Mouse (Mus musculus) hindbrain, embryonic 15.5 days (tissue): Measurements from ENCODE around the gene Kcnk4. TPM values are rescaled to one million over a fixed set of nuclear protein-coding genes. Genes with fewer than 3 reads are reported as not detected.

Experiments
- ATAC-seq: fragments of 200-750 bp; cut with Nextera tagmentation; 2 replicates; pipeline ENCODE4 v1.8.0; 2017; ENCODE audit warnings: low read depth, moderate number of reproducible peaks, moderate TSS enrichment; ENCODE audit not compliant: low FRiP score
- H3K27ac ChIP-seq: fragments of 300-500 bp; sonication (generic); replicated peaks from 2 replicates; pipeline ENCODE4 v1.5.1; 2015; ENCODE audit warnings: mild to moderate bottlenecking, inconsistent platforms
- H3K27me3 ChIP-seq: fragments of 300-500 bp; sonication (generic); 2 replicates; pipeline ENCODE4 v1.6.1; 2015; ENCODE audit warnings: control low read depth, inconsistent platforms
- H3K36me3 ChIP-seq: fragments of 300-500 bp; sonication (generic); 2 replicates; pipeline ENCODE4 v1.6.1; 2015; ENCODE audit warnings: control low read depth, inconsistent platforms
- H3K4me1 ChIP-seq: fragments of 300-500 bp; sonication (generic); replicated peaks from 2 replicates; pipeline ENCODE4 v1.6.1; 2015; ENCODE audit warnings: control low read depth, inconsistent platforms
- H3K4me2 ChIP-seq: fragments of 300-500 bp; sonication (generic); 2 replicates; pipeline ENCODE4 v1.6.1; 2015; ENCODE audit warnings: moderate library complexity, mild to moderate bottlenecking, inconsistent platforms
- H3K4me3 ChIP-seq: fragments of 300-500 bp; sonication (generic); 2 replicates; pipeline ENCODE4 v1.5.1; 2015; ENCODE audit warnings: mild to moderate bottlenecking, inconsistent platforms
- H3K9ac ChIP-seq: fragments of 300-500 bp; sonication (generic); 2 replicates; pipeline ENCODE4 v1.6.1; 2015; ENCODE audit warnings: inconsistent platforms
- H3K9me3 ChIP-seq: fragments of 300-500 bp; sonication (generic); 2 replicates; pipeline ENCODE4 v1.6.1; 2016; ENCODE audit warnings: control low read depth, inconsistent platforms
- WGBS: fragments of 180-500 bp; shearing (Covaris S2); methylation state at CpG from one replicate; pipeline ENCODE4 v1.1.7; 2015; 5-methylcytosine and 5-hydroxymethylcytosine counted together
- polyA plus RNA-seq: library from polyadenylated mRNA; unstranded; fragments of >200 nt; fragmentation: Nextera tagmentation; extraction: Ambion mirVana; gene quantifications from 2 replicates; pipeline ENCODE4 v1.2.1, GENCODE M21; 2015

Gene Kcnk4
- polyA plus RNA-seq, 1 experiment from 2014 or later = 9.0 TPM

DNA sequence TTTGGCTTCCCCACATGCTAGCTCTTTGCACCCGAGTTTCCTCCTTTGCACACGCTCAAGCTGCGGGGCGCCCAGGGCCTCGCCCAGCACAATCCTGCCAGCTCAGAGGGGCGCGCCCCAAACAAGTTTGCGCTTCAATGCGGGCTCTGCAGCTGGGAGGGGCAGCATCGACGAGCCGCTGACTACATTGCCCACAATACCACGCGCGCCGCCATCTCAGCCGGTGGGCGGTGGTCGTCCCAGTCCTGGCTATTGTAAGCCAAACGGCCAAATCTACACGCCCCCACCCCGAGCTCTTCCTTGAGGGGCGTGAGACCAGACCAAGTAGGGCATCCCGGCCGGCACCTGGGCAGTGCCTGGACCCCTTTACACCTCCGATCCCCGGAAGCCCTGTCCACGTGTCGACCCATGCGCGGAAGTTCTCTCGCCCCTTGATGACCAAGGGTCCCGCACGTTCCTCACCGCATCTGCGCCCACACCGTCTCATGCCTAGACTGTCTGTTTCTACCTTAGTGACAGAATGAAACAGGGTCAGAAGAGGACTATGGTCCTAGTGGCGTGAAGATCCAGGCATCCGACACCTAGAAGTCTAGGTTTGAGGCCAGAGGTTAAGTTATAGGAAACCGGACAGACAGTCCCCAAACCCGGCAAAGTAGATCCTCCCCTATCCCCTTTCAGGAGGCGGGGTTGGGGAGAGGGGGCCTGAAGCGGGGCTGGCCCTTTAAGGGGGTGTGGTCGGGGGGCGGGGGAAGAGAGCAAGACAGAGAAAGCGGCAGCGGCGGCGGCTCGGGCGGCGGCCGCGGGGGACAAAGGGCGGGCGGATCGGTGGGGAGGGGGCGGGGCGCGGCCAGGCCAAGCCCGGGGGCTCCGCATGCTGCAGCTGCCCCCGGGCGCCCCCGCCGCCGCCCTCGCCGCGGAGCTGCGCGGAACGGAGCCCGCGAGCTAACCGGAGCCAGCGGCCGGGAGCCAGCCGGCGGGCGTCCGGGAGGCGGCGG, 40.2 kb upstream of the Kcnk4 start, which contains the start of gene Ppp1r14b:
TSS of gene Ppp1r14b (plus strand) at position 758 of the 995 bp plus-strand sequence.
- Histone ChIP-seq H3K36me3 (no peaks in the 10 kb centered on the region), H3K4me1 (peaks cover 55% of the 10 kb centered on the region), H3K4me2 (peak within 1 kb of the TSS; percentile 87), H3K4me3 (peak within 1 kb of the TSS; percentile 69), H3K9ac (peak within 1 kb of the TSS; percentile 58), H3K27me3 (peaks cover 7% of the 10 kb centered on the region; the same call in 1 of the 2 replicates), H3K9me3 (no peaks in the 10 kb centered on the region), H3K27ac (peak within 1 kb of the TSS; percentile 91)
- ATAC-seq = peak; percentile 67
- under 1% methylated on average over 72 of the region's 84 CpGs for WGBS

DNA sequence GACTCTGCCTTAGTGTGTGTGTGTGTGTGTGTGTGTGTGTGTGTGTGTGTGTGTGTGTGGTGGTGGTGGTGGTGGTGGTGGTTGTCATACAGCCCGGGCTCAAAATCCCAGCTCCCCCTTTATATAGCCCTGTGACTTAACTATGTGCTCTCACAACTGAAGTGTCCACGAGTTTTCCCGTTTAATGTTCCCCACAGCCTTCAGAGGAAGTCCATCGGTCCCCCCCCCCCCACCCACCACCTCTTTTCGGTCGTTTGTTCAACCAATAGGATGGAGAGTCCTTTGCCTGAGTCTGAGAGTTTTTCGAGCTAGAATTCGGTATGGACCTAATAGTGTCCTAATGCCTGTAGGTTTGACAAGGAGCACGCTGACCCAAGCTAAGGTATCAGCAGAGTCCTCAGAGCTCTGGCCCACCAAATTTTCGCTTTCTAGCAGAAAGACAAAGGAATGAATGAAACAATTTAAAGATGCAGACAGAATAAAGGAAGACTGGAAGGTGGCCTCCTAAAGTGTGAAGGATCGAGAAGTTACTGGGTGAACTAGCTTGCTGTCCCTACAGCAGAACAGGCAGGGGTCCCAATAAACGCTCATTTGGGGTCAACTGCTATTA, 39.4 kb upstream of the Kcnk4 start:
- ATAC-seq = no peak
- Histone ChIP-seq H3K36me3 (no peaks in the 10 kb centered on the region), H3K9me3 (no peaks in the 10 kb centered on the region), H3K9ac (peak overlapping the region; percentile 58), H3K4me2 (peak overlapping the region; percentile 87), H3K27ac (peak overlapping the region; percentile 91), H3K4me1 (peaks cover 49% of the 10 kb centered on the region), H3K27me3 (peaks cover 11% of the 10 kb centered on the region; the same call in 1 of the 2 replicates), H3K4me3 (peak overlapping the region; percentile 69)
- WGBS = 40% methylated on average over 12 of the region's 12 CpGs

DNA sequence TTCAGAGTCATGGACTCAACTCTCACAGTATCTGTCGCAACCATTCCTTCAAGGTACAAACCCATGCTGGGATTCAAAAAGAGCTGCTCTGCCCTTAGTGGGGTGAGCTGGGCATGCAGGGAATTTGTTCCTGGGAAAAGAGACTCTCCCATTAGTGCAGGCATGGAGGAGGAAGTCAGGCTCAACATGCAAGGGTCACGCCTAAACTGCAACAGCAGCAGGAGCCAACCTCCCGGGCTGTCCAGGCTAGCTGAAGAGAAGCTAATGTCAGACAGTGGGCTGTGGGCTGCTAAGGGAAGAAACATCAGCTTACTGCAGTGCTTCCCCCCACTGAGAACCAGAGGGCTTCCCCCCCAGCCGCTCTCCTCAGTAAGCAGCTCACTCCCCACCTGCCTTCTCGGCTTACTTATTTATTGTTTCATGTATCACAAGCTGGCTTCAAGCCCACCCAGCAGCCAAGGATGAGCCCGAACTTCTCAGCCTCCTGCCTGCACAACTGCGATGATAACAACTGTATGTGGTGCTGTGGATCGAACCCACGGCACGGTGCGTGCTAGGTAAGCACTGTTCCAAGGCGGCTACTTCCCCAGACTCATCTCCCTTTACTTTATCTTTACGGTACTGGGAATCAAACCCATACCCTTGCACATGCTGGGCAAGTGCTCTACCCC, 38.1 kb upstream of the Kcnk4 start:
- WGBS = 84% methylated on average over 13 of the region's 13 CpGs
- peaks cover 36% of the 10 kb centered on the region for H3K4me1 ChIP-seq
- H3K36me3 ChIP-seq = no peaks in the 10 kb centered on the region
- no peak for ATAC-seq
- H3K27ac ChIP-seq = no peak overlapping the region
- no peak overlapping the region for H3K4me2 ChIP-seq
- peaks cover 16% of the 10 kb centered on the region for H3K27me3 ChIP-seq
- H3K9ac ChIP-seq = no peak overlapping the region
- no peak overlapping the region for H3K4me3 ChIP-seq
- H3K9me3 ChIP-seq = no peaks in the 10 kb centered on the region

DNA sequence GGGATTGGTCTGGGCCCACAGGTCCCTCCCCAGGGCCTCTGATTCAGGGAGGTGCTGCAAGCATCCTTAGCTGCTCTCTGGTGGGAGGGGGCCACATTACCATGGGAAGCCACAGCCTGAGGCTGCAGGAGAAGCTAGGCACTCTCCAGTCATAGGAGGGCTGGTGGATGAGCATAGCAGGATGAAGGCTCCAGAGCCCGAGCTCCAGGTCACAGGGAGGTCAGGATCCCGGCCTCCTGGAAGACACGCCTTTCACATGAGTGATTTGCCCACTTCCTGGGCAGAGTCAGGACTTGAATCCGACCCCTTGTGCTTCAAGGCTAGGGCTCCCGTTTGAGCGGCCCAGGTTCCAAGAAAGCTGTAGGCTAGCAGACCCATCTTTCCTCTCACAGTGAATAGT, 37.3 kb upstream of the Kcnk4 start:
- no peak for ATAC-seq
- Histone ChIP-seq H3K4me3 (no peak overlapping the region), H3K9me3 (no peaks in the 10 kb centered on the region), H3K27me3 (peaks cover 16% of the 10 kb centered on the region), H3K36me3 (no peaks in the 10 kb centered on the region), H3K9ac (no peak overlapping the region), H3K4me2 (no peak overlapping the region), H3K27ac (no peak overlapping the region), H3K4me1 (peaks cover 28% of the 10 kb centered on the region)
- 35% methylated on average over 6 of the region's 6 CpGs for WGBS

DNA sequence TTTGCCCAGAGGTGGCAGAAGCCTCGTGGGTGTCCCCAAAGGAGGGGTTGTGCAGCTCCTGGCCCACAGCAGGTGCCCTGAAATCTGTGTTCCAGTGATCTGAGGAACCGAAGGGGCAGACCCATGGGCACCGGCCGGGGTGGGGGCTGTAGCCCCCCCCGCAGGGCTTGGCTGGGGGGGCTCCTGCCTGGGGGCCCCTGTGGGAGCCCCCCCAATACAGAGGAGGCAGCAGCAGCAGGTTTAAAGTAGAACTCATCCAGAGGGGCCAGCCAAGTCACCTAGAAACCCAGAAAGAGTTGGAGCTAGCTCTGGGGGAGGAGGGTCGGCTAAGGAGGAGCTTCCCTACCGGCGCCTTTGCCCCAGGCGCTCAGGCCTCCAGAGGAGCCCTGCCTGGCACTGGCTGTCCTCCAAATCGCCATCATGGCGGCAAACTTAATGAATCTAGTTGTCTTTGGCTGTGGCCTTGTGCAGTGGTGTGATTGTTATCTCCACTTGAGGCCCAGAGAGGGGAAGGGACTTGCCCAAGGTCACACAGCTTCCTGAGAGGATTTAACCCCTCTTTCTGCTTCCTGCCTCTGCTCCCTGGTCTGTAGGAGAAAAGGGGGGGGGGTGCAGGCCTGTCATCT, 36.3 kb upstream of the Kcnk4 start:
- no peak overlapping the region for H3K27ac ChIP-seq
- no peaks in the 10 kb centered on the region for H3K36me3 ChIP-seq
- peaks cover 19% of the 10 kb centered on the region for H3K4me1 ChIP-seq
- no peak for ATAC-seq
- H3K4me3 ChIP-seq = 0 out of 2 replicates have a peak overlapping the region, but pooled peaks have one; percentile 38
- H3K4me2 ChIP-seq = peak overlapping the region; percentile 55; the same call in 1 of the 2 replicates
- H3K27me3 ChIP-seq = peaks cover 16% of the 10 kb centered on the region
- WGBS = 22% methylated on average over 11 of the region's 11 CpGs
- H3K9ac ChIP-seq = no peak overlapping the region
- no peaks in the 10 kb centered on the region for H3K9me3 ChIP-seq

DNA sequence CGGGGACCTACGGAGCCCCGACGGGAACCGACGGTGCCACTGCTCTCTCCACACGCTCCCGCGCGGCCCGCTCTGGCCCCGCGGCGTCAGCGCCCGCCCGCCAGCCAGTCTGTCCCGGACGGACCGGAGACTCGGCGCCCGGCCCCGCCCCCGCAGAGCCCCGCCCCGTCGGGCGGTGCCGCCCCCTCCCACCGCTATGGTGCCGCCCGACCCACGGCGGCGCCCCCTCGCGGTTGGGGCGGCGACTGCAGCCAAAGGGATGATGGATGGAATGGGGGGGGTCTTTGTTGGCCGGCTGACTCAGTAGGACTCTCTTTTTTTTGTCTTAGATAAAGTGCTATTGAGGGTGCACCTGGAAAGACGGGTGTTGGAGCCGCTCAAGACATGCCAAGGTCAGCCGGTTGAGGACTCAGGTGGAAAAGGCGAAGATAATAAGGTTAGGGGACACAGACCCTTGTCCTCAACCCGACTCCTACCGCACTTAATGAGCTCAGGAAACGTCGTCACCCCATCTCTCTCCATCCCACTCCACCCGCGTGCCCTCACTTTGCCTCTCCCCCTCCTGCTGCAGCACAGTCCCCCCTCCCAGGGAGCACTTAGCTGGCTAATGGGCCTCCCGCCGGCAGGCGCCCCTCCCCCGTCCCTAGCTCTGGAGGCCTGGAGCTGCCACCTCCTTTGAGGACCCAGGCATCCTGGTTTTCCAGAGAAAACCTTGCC, 35.5 kb upstream of the Kcnk4 start:
- no peak for ATAC-seq
- H3K9ac ChIP-seq = 0 out of 2 replicates have a peak overlapping the region, but pooled peaks have one; percentile 24
- H3K4me2 ChIP-seq = peak overlapping the region; percentile 55

DNA sequence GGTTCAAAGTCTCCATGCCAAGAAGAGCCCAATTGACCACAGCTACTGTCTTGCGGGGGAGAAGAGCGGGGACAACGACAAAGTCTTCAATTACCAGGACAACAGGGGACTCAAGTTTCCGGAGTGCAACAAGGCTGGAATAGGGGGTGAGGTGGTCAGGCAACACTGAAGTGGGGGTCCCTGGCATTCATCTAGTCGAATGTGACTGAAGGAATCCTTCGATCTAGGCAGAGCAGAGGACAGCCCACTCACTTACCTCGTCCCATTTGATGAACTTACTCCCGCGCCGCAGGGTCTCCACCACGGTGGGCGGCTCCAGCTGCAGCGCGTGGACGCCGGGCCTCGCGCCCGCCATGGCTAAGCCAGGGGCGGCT, 35.0 kb upstream of the Kcnk4 start:
- Histone ChIP-seq H3K9ac (0 out of 2 replicates have a peak overlapping the region, but pooled peaks have one; percentile 24), H3K4me2 (peak overlapping the region; percentile 55), H3K4me1 (peaks cover 19% of the 10 kb centered on the region), H3K27me3 (peaks cover 16% of the 10 kb centered on the region), H3K27ac (no peak overlapping the region), H3K9me3 (no peaks in the 10 kb centered on the region), H3K4me3 (peak overlapping the region; percentile 38), H3K36me3 (no peaks in the 10 kb centered on the region)
- 1% methylated on average over 11 of the region's 20 CpGs for WGBS
- no peak for ATAC-seq

More for the DNA sequence above, 35.5 kb upstream of the Kcnk4 start:
- Histone ChIP-seq H3K27me3 (peaks cover 16% of the 10 kb centered on the region), H3K4me3 (peak overlapping the region; percentile 38), H3K36me3 (no peaks in the 10 kb centered on the region), H3K9me3 (no peaks in the 10 kb centered on the region), H3K4me1 (peaks cover 19% of the 10 kb centered on the region), H3K27ac (no peak overlapping the region)
- WGBS = 1% methylated on average over 41 of the region's 55 CpGs

DNA sequence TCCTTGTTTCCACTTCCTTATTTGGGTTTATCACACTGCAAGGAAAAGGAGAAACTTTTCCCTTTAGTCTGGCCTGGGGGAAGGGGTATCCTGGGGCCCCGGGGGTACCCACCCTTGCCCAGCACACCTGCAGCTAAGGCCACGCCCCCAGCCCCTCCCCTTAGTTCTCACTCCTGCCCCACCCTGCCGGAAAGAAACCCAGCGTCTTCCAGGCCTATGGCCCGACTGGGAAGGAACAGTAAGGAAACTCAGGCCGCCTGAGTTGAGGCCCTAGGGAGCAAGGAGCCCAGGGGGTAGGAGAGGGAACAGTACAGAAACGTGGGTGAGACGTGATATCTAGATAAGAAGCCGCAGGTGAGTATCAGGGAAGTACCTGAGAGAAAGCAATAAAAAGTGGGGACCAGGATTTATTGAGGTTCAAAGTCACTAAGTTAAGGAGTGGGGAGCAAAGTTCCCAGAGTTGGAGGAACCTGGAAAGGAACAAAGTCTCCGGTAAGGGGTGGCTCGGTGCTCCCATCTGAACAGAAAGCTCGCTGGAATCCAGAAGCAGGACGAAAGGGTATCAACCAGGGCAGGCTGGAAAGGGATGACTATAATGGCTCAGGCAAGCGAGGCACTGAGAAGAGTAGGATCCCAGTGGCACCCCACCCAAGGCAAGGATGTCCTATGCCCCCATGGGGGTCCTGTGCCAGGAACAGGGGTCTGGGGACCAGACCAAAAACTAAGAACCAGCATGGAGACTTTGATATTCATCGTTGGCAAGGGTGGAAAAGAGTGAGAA, 34.4 kb upstream of the Kcnk4 start:
- ATAC-seq = no peak
- Histone ChIP-seq H3K4me3 (peak overlapping the region; percentile 38), H3K4me2 (peak overlapping the region; percentile 55), H3K9ac (no peak overlapping the region), H3K27me3 (peaks cover 16% of the 10 kb centered on the region), H3K27ac (no peak overlapping the region), H3K4me1 (peaks cover 14% of the 10 kb centered on the region), H3K36me3 (no peaks in the 10 kb centered on the region), H3K9me3 (no peaks in the 10 kb centered on the region)
- WGBS = 17% methylated on average over 15 of the region's 15 CpGs

DNA sequence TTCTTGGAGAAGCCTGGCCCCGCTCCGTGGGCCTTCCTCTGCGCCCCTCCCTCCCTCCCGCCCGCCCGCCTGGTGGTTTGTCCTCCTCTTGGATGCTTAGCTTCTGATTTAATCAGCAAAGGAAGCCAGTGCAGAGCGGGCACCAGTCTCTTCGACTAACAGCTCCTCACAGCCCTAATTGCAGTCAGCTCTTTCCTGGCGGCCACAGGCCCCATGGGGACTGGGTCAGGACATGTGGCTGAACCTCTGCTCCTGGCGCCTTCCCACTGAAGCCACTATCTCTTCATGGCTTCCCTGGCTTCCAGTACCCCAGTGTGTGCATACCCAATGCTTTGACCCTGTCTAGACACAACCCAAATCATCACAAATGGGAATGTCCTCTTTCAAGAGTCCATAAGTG, 22.1 kb upstream of the Kcnk4 start:
- Histone ChIP-seq H3K9me3 (no peaks in the 10 kb centered on the region), H3K9ac (no peak overlapping the region), H3K27ac (no peak overlapping the region), H3K36me3 (no peaks in the 10 kb centered on the region), H3K27me3 (no peaks in the 10 kb centered on the region), H3K4me1 (peaks cover 14% of the 10 kb centered on the region), H3K4me3 (no peak overlapping the region), H3K4me2 (no peak overlapping the region)
- WGBS = 73% methylated on average over 10 of the region's 10 CpGs
- no peak for ATAC-seq

DNA sequence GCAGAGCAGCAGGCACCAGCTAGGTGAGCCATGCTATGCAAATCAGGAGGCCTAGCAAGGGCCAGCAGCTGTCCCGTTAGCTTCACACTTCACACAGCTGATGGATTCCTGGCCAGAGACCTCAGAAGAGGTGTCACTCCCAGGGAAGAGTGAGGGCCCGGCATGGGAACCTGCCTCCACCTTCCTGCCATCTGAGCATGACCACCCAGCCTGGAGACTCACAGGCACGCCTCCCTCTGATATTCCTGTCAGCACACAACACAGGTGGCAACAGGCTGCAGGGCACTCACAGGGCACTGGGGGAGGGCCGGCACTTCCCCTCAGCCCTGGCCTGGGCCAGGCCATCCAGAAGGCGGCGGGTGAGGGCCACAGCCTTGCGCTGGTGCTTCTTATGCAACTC, 21.1 kb upstream of the Kcnk4 start:
- Histone ChIP-seq H3K27me3 (no peaks in the 10 kb centered on the region), H3K36me3 (no peaks in the 10 kb centered on the region), H3K9me3 (no peaks in the 10 kb centered on the region), H3K4me2 (no peak overlapping the region), H3K4me1 (peaks cover 15% of the 10 kb centered on the region), H3K9ac (no peak overlapping the region), H3K4me3 (no peak overlapping the region), H3K27ac (no peak overlapping the region)
- ATAC-seq = no peak
- 87% methylated on average over 7 of the region's 7 CpGs for WGBS
